Mouse (Mus musculus) liver, embryonic 14.5 days (tissue): ENCODE measurements around the gene Ch25h.

Experiments
- CTCF ChIP-seq: IDR thresholded peaks from 2 replicates; pipeline ENCODE4 v1.5.1; 2016; ENCODE audit warnings: antibody characterized with exemption, low read depth, control low read depth
- EP300 ChIP-seq: IDR thresholded peaks from 2 replicates; pipeline ENCODE4 v1.6.1; 2016; ENCODE audit warnings: antibody characterized with exemption, low read depth

GRCm38 (mm10) chr19:34516346-34516745, 41.4 kb upstream of the Ch25h start:
- TF ChIP-seq CTCF: no peak
- TF ChIP-seq EP300: no peak
